Mouse (Mus musculus) heart, adult 2 months (tissue): ENCODE results near the gene Lrch4. TPM values are rescaled to one million over a fixed set of nuclear protein-coding genes. Genes with fewer than 3 reads are reported as not detected.

Experiments used
- DNase-seq, 2 experiments: peaks; one replicate each; pipeline ENCODE4 v3.0.0; 2021
- H3K27ac ChIP-seq: fragments of 200-600 bp; 2 replicates; pipeline ENCODE4 v1.8.1; 2022
- H3K27me3 ChIP-seq: fragments of 200-500 bp; 2 replicates; pipeline ENCODE4 v1.6.1; 2012; ENCODE audit warnings: mild to moderate bottlenecking, low read length, inconsistent platforms, mixed read lengths; ENCODE audit not compliant: control insufficient read depth, insufficient read depth
- H3K36me3 ChIP-seq: fragments of 200-500 bp; 2 replicates; pipeline ENCODE4 v1.6.1; 2012; ENCODE audit warnings: low read length, inconsistent platforms; ENCODE audit not compliant: control insufficient read depth, insufficient read depth
- H3K4me1 ChIP-seq: fragments of 200-500 bp; 2 replicates; pipeline ENCODE4 v1.6.1; 2011; ENCODE audit warnings: low read length; ENCODE audit not compliant: control insufficient read depth, insufficient read depth
- H3K4me3 ChIP-seq: fragments of 200-600 bp; 2 replicates; pipeline ENCODE4 v1.8.1; 2022
- H3K79me2 ChIP-seq: fragments of 200-500 bp; replicated peaks from 2 replicates; pipeline ENCODE4 v1.6.1; 2012; ENCODE audit warnings: mild to moderate bottlenecking, inconsistent platforms, low read length, moderate library complexity, mixed read lengths; ENCODE audit not compliant: control insufficient read depth, insufficient read depth
- H3K9ac ChIP-seq: fragments of 200-500 bp; 2 replicates; pipeline ENCODE4 v1.6.1; 2012; ENCODE audit warnings: low read depth, mild to moderate bottlenecking, control low read depth, inconsistent platforms, low read length, mixed read lengths
- CTCF ChIP-seq: fragments of 200-600 bp; IDR thresholded peaks from 2 replicates; pipeline ENCODE4 v1.8.1; 2022; ENCODE audit warnings: antibody characterized with exemption, mild to moderate bottlenecking, moderate library complexity
- EP300 ChIP-seq: fragments of 200-500 bp; IDR thresholded peaks from 2 replicates; pipeline ENCODE4 v1.6.1; 2011; ENCODE audit warnings: low read depth, low read length, control low read depth; ENCODE audit not compliant: insufficient read depth
- POLR2A ChIP-seq: fragments of 200-500 bp; IDR thresholded peaks from 2 replicates; pipeline ENCODE4 v1.6.1; 2011; ENCODE audit warnings: mild to moderate bottlenecking, low read depth, low read length, control low read depth; ENCODE audit not compliant: insufficient read depth
- WGBS: fragments of 180-500 bp; shearing (Covaris S2); methylation state at CpG from one replicate; pipeline ENCODE4 v1.1.7; 2018; 5-methylcytosine and 5-hydroxymethylcytosine counted together
- intact Hi-C: fragments of 180-260 bp; cut with DNase I; formaldehyde crosslinking; loops from one replicate; pipeline ENCODE4 v1.15.1; 2025
- polyA plus RNA-seq: library from polyadenylated mRNA; depleted of rRNA; stranded (reverse); fragments of >200 nt; gene quantifications from 2 replicates; pipeline ENCODE4 v1.2.3, GENCODE M21; 2012; rRNA removed
- total RNA-seq, 2 experiments: library from RNA; stranded (reverse); gene quantifications; 2 replicates each; pipeline ENCODE4 v1.2.3; 2021

Lrch4 gene
- total and polyA plus RNA-seq, 3 experiments: 17.1 to 29.1 (median 20.0) TPM

DNA sequence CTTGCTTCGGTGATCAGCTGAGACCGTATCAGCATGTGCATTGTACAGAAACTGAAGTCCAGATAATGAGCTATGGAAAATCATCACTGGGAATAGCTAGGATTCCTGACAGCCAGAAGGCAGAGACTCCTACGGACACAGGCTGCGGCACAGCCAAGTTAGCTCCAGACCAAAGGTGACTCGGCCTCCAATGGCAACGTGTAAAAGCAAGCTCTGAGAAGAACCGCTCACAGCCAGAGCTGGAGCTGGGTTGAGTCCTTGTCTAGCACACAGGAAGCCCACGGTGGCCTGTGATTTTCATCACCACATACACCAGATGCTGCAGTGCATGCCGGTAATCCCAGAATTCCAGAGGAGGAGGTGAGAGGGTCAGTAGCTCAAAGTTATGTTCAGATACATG lies 61.6 kb downstream of the Lrch4 start:
- Histone ChIP-seq H3K4me3 (no peak overlapping the region), H3K36me3 (no peaks in the 10 kb centered on the region), H3K79me2 (no peaks in the 10 kb centered on the region), H3K27ac (no peak overlapping the region), H3K9ac (no peak overlapping the region), H3K4me1 (no peaks in the 10 kb centered on the region), H3K27me3 (no peaks in the 10 kb centered on the region)
- no peak for DNase-seq
- WGBS: 21% methylated on average over 9 of the region's 9 CpGs
- TF ChIP-seq POLR2A (no peak), EP300 (no peak), CTCF (no peak)
- intact Hi-C loops: no loop called here

Other genes starting within 250 kb of the Lrch4 start
- gene Zan, start 152.1 kb upstream of the Lrch4 start, total RNA-seq: not detected
- under 0.01 and 0.02 TPM in 2 replicates for gene Zan, start 152.1 kb upstream of the Lrch4 start, polyA plus RNA-seq
- 10 to 100 TPM; 13.4 to 13.9 TPM for gene Pop7, start 126.6 kb upstream of the Lrch4 start, total RNA-seq
- gene Pop7, start 126.6 kb upstream of the Lrch4 start, polyA plus RNA-seq: 22.7 and 25.6 TPM in 2 replicates
- gene Gigyf1, start 110.6 kb upstream of the Lrch4 start, total RNA-seq: 10 to 100 TPM; 24.4 to 29.1 TPM
- 19.6 and 21.0 TPM in 2 replicates for gene Gigyf1, start 110.6 kb upstream of the Lrch4 start, polyA plus RNA-seq
- gene Epo, start 95.9 kb upstream of the Lrch4 start, total RNA-seq: not detected
- gene Epo, start 95.9 kb upstream of the Lrch4 start, polyA plus RNA-seq: not detected in 2 replicates
- gene Gnb2, start 95.6 kb upstream of the Lrch4 start, total RNA-seq: 100 to 1,000 TPM; 222 to 249 TPM
- 395 and 448 TPM in 2 replicates for gene Gnb2, start 95.6 kb upstream of the Lrch4 start, polyA plus RNA-seq
- gene Actl6b, start 75.6 kb upstream of the Lrch4 start, total RNA-seq: not detected
- 0.32 TPM in 1 of 2 replicates, not detected in the other for gene Actl6b, start 75.6 kb upstream of the Lrch4 start, polyA plus RNA-seq
- gene Tfr2, start 59.3 kb upstream of the Lrch4 start, total RNA-seq: under 1 TPM in 1 of 2 experiments, not detected in 1; 0.09 TPM
- gene Tfr2, start 59.3 kb upstream of the Lrch4 start, polyA plus RNA-seq: 0.29 and 0.35 TPM in 2 replicates
- gene Mospd3, start 28.1 kb upstream of the Lrch4 start, total RNA-seq: 10 to 100 TPM; 10.7 to 16.3 TPM
- 20.7 and 32.3 TPM in 2 replicates for gene Mospd3, start 28.1 kb upstream of the Lrch4 start, polyA plus RNA-seq
- gene Pcolce, start 15.3 kb upstream of the Lrch4 start, total RNA-seq: 10 to 100 TPM; 35.9 to 50.8 TPM
- gene Pcolce, start 15.3 kb upstream of the Lrch4 start, polyA plus RNA-seq: 87.0 and 109 TPM in 2 replicates
- gene Fbxo24, start 119 bp upstream of the Lrch4 start, total RNA-seq: under 1 TPM; 0.13 to 0.34 TPM
- 0.29 and 0.35 TPM in 2 replicates for gene Fbxo24, start 119 bp upstream of the Lrch4 start, polyA plus RNA-seq
- 1 to 10 TPM; 2.8 to 4.3 TPM for gene Gm20605, start 54 bp downstream of the Lrch4 start, total RNA-seq
- 7.3 and 9.5 TPM in 2 replicates for gene Gm20605, start 54 bp downstream of the Lrch4 start, polyA plus RNA-seq
- gene Sap25, start 12.2 kb downstream of the Lrch4 start, total RNA-seq: 1 to 10 TPM; 1.5 to 2.0 TPM
- gene Sap25, start 12.2 kb downstream of the Lrch4 start, polyA plus RNA-seq: 25.2 and 34.9 TPM in 2 replicates
- under 1 TPM; 0.34 to 0.73 TPM for gene Irs3, start 16.6 kb downstream of the Lrch4 start, total RNA-seq
- gene Irs3, start 16.6 kb downstream of the Lrch4 start, polyA plus RNA-seq: 0.91 and 2.2 TPM in 2 replicates
- 10 to 100 TPM; 15.6 to 19.1 TPM for gene Agfg2, start 55.6 kb downstream of the Lrch4 start, total RNA-seq
- gene Agfg2, start 55.6 kb downstream of the Lrch4 start, polyA plus RNA-seq: 11.9 and 12.5 TPM in 2 replicates
- gene Nyap1, start 112.5 kb downstream of the Lrch4 start, total RNA-seq: 1 to 10 TPM in 1 of 2 experiments, under 1 TPM in 1; 0.94 to 1.2 TPM
- gene Nyap1, start 112.5 kb downstream of the Lrch4 start, polyA plus RNA-seq: 1.6 and 1.7 TPM in 2 replicates
- gene Tsc22d4, start 116.6 kb downstream of the Lrch4 start, total RNA-seq: 100 to 1,000 TPM; 254 to 258 TPM
- gene Tsc22d4, start 116.6 kb downstream of the Lrch4 start, polyA plus RNA-seq: 223 and 251 TPM in 2 replicates
- 10 to 100 TPM in 1 of 2 experiments, 1 to 10 TPM in 1; 7.4 to 10.8 TPM for gene Ppp1r35, start 149.7 kb downstream of the Lrch4 start, total RNA-seq
- 6.8 and 12.0 TPM in 2 replicates for gene Ppp1r35, start 149.7 kb downstream of the Lrch4 start, polyA plus RNA-seq
- gene Mepce, start 158.5 kb downstream of the Lrch4 start, total RNA-seq: 10 to 100 TPM; 21.3 to 26.0 TPM
- 24.1 and 31.5 TPM in 2 replicates for gene Mepce, start 158.5 kb downstream of the Lrch4 start, polyA plus RNA-seq
- under 1 TPM; 0.44 to 0.52 TPM for gene Zcwpw1, start 158.7 kb downstream of the Lrch4 start, total RNA-seq
- gene Zcwpw1, start 158.7 kb downstream of the Lrch4 start, polyA plus RNA-seq: 0.39 and 0.50 TPM in 2 replicates
- gene Pilra, start 207.2 kb downstream of the Lrch4 start, total RNA-seq: 1 to 10 TPM in 1 of 2 experiments, under 1 TPM in 1; 0.97 to 3.1 TPM
- 2.6 and 5.3 TPM in 2 replicates for gene Pilra, start 207.2 kb downstream of the Lrch4 start, polyA plus RNA-seq
- gene Pilrb1, start 229.0 kb downstream of the Lrch4 start, total RNA-seq: 1 to 10 TPM; 1.1 to 2.0 TPM
- gene Pilrb1, start 229.0 kb downstream of the Lrch4 start, polyA plus RNA-seq: 2.3 and 4.2 TPM in 2 replicates
- gene Pilrb2, start 242.7 kb downstream of the Lrch4 start, total RNA-seq: 1 to 10 TPM; 1.1 to 1.3 TPM
- gene Pilrb2, start 242.7 kb downstream of the Lrch4 start, polyA plus RNA-seq: 1.4 and 3.2 TPM in 2 replicates